Mouse (Mus musculus) liver, embryonic 14.5 days (tissue): ENCODE measurements around the gene Olfr320.

Source experiments
- CTCF ChIP-seq: IDR thresholded peaks from 2 replicates; pipeline ENCODE4 v1.5.1; 2016; ENCODE audit warnings: antibody characterized with exemption, low read depth, control low read depth
- EP300 ChIP-seq: IDR thresholded peaks from 2 replicates; pipeline ENCODE4 v1.6.1; 2016; ENCODE audit warnings: antibody characterized with exemption, low read depth

DNA sequence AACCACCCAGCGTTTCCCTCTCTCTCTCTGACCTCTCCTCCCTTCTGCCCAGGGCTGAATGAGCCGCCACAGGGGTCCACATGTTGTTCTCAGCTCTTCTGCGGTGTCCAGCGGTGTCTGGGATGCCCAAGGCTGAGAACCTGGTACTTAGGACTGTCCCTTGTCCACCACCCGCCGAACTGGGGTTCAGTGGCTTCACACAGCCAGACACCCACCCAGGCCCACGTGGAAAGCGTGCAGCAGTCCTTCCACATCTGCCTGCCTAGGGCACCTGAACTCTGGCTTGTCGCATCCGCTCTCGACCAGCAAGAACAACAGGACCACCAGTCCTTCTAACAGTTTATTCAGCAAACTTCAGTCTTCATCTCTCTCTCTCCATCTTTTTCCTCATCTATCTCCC is 28.2 kb downstream of the Olfr320 start:
- TF ChIP-seq CTCF (no peak), EP300 (no peak)
